Mouse (Mus musculus): ENCODE measurements at regions not wholly inside any gene's neighbourhood (a gene's known extent, or its start where the extent isn't known, plus 50 kb on each side); places are given as distances from the start of the nearest gene placed in this dataset.
A peak's percentile ranks its signal among the peaks of the same experiment; 100 is the strongest.

DNA sequence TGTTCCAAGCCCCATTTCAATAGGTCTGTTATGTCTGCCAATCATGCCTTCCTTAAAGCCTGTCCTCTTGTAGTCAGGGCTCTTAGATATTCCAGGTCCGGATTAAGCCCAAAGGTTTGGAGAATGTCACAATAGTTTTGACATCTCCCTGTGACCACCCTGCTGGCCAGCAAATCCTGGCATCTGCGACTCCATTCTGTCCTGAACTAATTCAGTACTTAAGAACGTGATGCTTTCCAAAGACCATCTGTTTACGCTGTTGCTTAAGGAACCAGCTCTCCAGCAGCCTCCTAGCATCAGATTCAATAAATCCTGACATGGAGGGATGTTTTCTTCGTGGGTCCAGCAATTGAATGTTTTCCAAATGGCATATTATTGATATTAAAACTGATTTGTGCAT, 132.7 kb upstream of the Ctbp2 start:
- ATAC-seq (no peak), DNase-seq (ENCODE audit: low spot score) (peak; percentile 54)
- Histone ChIP-seq H3K9ac (replicated peaks; ENCODE audit: low read depth) (no peak overlapping the region), H3K27ac (ENCODE audit: low read length) (no peak overlapping the region), H3K27me3 (replicated peaks; ENCODE audit: insufficient read depth, low read length) (no peaks in the 10 kb centered on the region), H3K4me2 (replicated peaks; ENCODE audit: low read depth, low read length) (no peak overlapping the region), H3K36me3 (ENCODE audit: insufficient read depth, low read length) (no peaks in the 10 kb centered on the region), H3K4me3 (ENCODE audit: low read depth, low read length) (no peak overlapping the region), H3K4me1 (ENCODE audit: insufficient read depth, low read depth, low read length) (no peaks in the 10 kb centered on the region), H3K9me3 (ENCODE audit: low read length) (no peaks in the 10 kb centered on the region)
- WGBS, result 53% methylated on average over 5 of the region's 5 CpGs
- TF ChIP-seq EP300 (IDR thresholded peaks at IDR 0.05) (no peak), CTCF (IDR thresholded peaks at IDR 0.05) (no peak)

- TF ChIP-seq CTCF (IDR thresholded peaks at IDR 0.05), result no peak
- H3K9ac ChIP-seq (replicated peaks; ENCODE audit: low read depth), result no peak overlapping the region
- no peaks in the 10 kb centered on the region for H3K4me1 ChIP-seq (ENCODE audit: insufficient read depth, low read depth, low read length)
- no peak for DNase-seq (ENCODE audit: low spot score)
- H3K4me2 ChIP-seq (replicated peaks; ENCODE audit: low read depth, low read length), result no peak overlapping the region
- H3K4me3 ChIP-seq (ENCODE audit: low read depth, low read length), result no peak overlapping the region
- no peaks in the 10 kb centered on the region for H3K27me3 ChIP-seq (replicated peaks; ENCODE audit: insufficient read depth, low read length)
- WGBS, result 13% methylated on average over 11 of the region's 11 CpGs
- H3K9me3 ChIP-seq (ENCODE audit: low read length), result no peaks in the 10 kb centered on the region
- ATAC-seq, result no peak
- H3K27ac ChIP-seq (ENCODE audit: low read length), result no peak overlapping the region
- H3K36me3 ChIP-seq (ENCODE audit: insufficient read depth, low read length), result no peaks in the 10 kb centered on the region
Observed at GRCm38 (mm10) chr7:133244601-133245000, 120.4 kb upstream of the Ctbp2 start.

GRCm38 (mm10) chr7:133234326-133234725, 110.2 kb upstream of the Ctbp2 start:
- WGBS, result 75% methylated on average over 5 of the region's 5 CpGs

DNA sequence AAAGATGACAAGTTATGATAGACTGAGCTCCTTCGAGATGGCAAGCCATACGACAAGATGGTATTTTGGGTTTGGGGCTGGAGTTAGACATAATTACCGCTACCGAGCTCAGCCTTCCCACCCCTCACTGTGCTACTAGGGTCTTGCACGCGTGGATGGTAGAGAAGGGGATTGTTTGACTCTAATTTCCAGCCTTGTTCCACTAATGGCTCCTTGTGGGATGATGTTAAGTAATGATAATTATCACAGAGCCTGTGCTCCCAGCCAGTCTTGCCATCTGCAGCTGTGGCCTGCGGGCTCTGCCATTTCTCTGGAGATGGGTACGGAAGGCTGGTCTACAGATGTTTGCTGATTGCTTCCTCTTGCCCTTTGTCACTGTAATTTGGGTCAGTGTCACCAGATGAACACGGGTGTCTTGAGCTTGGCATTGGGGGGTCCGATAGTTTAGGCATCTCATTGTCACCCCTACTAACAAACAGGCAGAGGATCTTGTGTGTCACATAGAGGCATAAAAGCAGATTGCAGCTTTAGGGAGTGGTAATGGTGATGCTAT, 108.8 kb upstream of the Ctbp2 start:
- TF ChIP-seq EP300 (IDR thresholded peaks at IDR 0.05) (no peak), CTCF (IDR thresholded peaks at IDR 0.05) (no peak)
- no peaks in the 10 kb centered on the region for H3K27me3 ChIP-seq (replicated peaks; ENCODE audit: insufficient read depth, low read length)
- no peaks in the 10 kb centered on the region for H3K9me3 ChIP-seq (ENCODE audit: low read length)
- no peak overlapping the region for H3K4me2 ChIP-seq (replicated peaks; ENCODE audit: low read depth, low read length)
- ATAC-seq, result no peak
- DNase-seq (ENCODE audit: low spot score), result no peak
- H3K4me1 ChIP-seq (ENCODE audit: insufficient read depth, low read depth, low read length), result no peaks in the 10 kb centered on the region
- 85% methylated on average over 10 of the region's 10 CpGs for whole genome bisulfite sequencing
- no peaks in the 10 kb centered on the region for H3K36me3 ChIP-seq (ENCODE audit: insufficient read depth, low read length)
- no peak overlapping the region for H3K9ac ChIP-seq (replicated peaks; ENCODE audit: low read depth)
- no peak overlapping the region for H3K27ac ChIP-seq (ENCODE audit: low read length)
- no peak overlapping the region for H3K4me3 ChIP-seq (ENCODE audit: low read depth, low read length)

More at GRCm38 (mm10) chr7:133234326-133234725, 110.2 kb upstream of the Ctbp2 start:
- Histone ChIP-seq H3K4me2 (replicated peaks; ENCODE audit: low read depth, low read length) (no peak overlapping the region), H3K36me3 (ENCODE audit: insufficient read depth, low read length) (no peaks in the 10 kb centered on the region), H3K4me3 (ENCODE audit: low read depth, low read length) (no peak overlapping the region), H3K27ac (ENCODE audit: low read length) (no peak overlapping the region), H3K9me3 (ENCODE audit: low read length) (no peaks in the 10 kb centered on the region), H3K9ac (replicated peaks; ENCODE audit: low read depth) (no peak overlapping the region), H3K4me1 (ENCODE audit: insufficient read depth, low read depth, low read length) (no peaks in the 10 kb centered on the region), H3K27me3 (replicated peaks; ENCODE audit: insufficient read depth, low read length) (no peaks in the 10 kb centered on the region)
- DNase-seq (ENCODE audit: low spot score) (no peak), ATAC-seq (no peak)
- TF ChIP-seq EP300 (IDR thresholded peaks at IDR 0.05) (no peak), CTCF (IDR thresholded peaks at IDR 0.05) (no peak)

GRCm38 (mm10) chr7:133230806-133231205, 106.7 kb upstream of the Ctbp2 start:
- ATAC-seq, result no peak
- peak; percentile 49 for TF ChIP-seq CTCF (IDR thresholded peaks at IDR 0.05)
- TF ChIP-seq EP300 (IDR thresholded peaks at IDR 0.05), result no peak
- Histone ChIP-seq H3K27me3 (replicated peaks; ENCODE audit: insufficient read depth, low read length) (no peaks in the 10 kb centered on the region), H3K36me3 (ENCODE audit: insufficient read depth, low read length) (no peaks in the 10 kb centered on the region), H3K27ac (ENCODE audit: low read length) (no peak overlapping the region), H3K4me2 (replicated peaks; ENCODE audit: low read depth, low read length) (no peak overlapping the region), H3K9ac (replicated peaks; ENCODE audit: low read depth) (no peak overlapping the region), H3K9me3 (ENCODE audit: low read length) (no peaks in the 10 kb centered on the region), H3K4me1 (ENCODE audit: insufficient read depth, low read depth, low read length) (no peaks in the 10 kb centered on the region), H3K4me3 (ENCODE audit: low read depth, low read length) (no peak overlapping the region)
- DNase-seq (ENCODE audit: low spot score), result no peak
- WGBS, result 60% methylated on average over 3 of the region's 3 CpGs

DNA sequence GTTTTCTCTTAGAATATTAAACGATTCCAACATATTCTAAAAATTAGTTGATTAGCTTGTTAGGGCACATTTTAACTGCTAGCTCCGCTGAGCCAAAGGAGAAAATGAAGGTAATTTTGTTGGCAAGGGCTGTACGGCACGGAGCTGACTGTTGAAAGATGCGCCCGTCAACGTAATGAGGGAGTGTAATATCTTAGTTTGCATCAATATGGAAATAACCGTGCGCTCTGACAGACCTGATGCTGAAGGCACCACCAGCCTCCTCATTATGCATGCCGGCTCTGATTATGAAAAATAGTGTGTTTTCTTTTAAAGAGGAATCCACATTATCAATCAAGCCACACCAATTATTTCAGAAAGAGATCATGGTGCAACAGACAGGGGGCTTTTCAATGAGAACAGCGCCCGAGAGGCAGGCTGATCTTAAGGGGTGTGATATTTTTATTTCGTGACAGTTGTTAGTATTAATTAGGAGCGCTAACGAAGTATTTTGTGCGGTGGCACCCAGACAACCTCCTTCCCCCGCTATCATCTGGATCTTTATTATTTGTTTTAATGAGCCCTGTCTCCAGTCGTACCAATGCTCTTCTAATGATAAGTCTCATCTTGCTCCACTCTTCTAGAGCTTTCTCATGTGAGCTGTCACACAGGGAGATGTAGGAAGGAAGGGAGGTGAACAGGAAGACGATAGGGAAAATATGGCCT, 99.9 kb upstream of the Ctbp2 start:
- DNase-seq (ENCODE audit: low spot score), result no peak
- Histone ChIP-seq H3K9ac (replicated peaks; ENCODE audit: low read depth) (no peak overlapping the region), H3K9me3 (ENCODE audit: low read length) (no peaks in the 10 kb centered on the region), H3K27ac (ENCODE audit: low read length) (no peak overlapping the region), H3K4me2 (replicated peaks; ENCODE audit: low read depth, low read length) (no peak overlapping the region), H3K4me3 (ENCODE audit: low read depth, low read length) (no peak overlapping the region), H3K27me3 (replicated peaks; ENCODE audit: insufficient read depth, low read length) (no peaks in the 10 kb centered on the region), H3K36me3 (ENCODE audit: insufficient read depth, low read length) (no peaks in the 10 kb centered on the region), H3K4me1 (ENCODE audit: insufficient read depth, low read depth, low read length) (no peaks in the 10 kb centered on the region)
- TF ChIP-seq CTCF (IDR thresholded peaks at IDR 0.05), result no peak
- no peak for TF ChIP-seq EP300 (IDR thresholded peaks at IDR 0.05)
- ATAC-seq, result no peak
- 76% methylated on average over 19 of the region's 19 CpGs for WGBS
